Mouse (Mus musculus) heart, adult 2 months (tissue): ENCODE measurements at regions not wholly inside any gene's neighbourhood (a gene's known extent, or its start where the extent isn't known, plus 50 kb on each side); places are given as distances from the start of the nearest gene placed in this dataset.

Experiments used
- DNase-seq, 2 experiments: peaks; one replicate each; pipeline ENCODE4 v3.0.0; 2021
- H3K27ac ChIP-seq: fragments of 200-600 bp; 2 replicates; pipeline ENCODE4 v1.8.1; 2022
- H3K27me3 ChIP-seq: fragments of 200-500 bp; 2 replicates; pipeline ENCODE4 v1.6.1; 2012; ENCODE audit warnings: mild to moderate bottlenecking, low read length, inconsistent platforms, mixed read lengths; ENCODE audit not compliant: control insufficient read depth, insufficient read depth
- H3K36me3 ChIP-seq: fragments of 200-500 bp; 2 replicates; pipeline ENCODE4 v1.6.1; 2012; ENCODE audit warnings: low read length, inconsistent platforms; ENCODE audit not compliant: control insufficient read depth, insufficient read depth
- H3K4me1 ChIP-seq: fragments of 200-500 bp; 2 replicates; pipeline ENCODE4 v1.6.1; 2011; ENCODE audit warnings: low read length; ENCODE audit not compliant: control insufficient read depth, insufficient read depth
- H3K4me3 ChIP-seq: fragments of 200-600 bp; 2 replicates; pipeline ENCODE4 v1.8.1; 2022
- H3K79me2 ChIP-seq: fragments of 200-500 bp; replicated peaks from 2 replicates; pipeline ENCODE4 v1.6.1; 2012; ENCODE audit warnings: mild to moderate bottlenecking, inconsistent platforms, low read length, moderate library complexity, mixed read lengths; ENCODE audit not compliant: control insufficient read depth, insufficient read depth
- H3K9ac ChIP-seq: fragments of 200-500 bp; 2 replicates; pipeline ENCODE4 v1.6.1; 2012; ENCODE audit warnings: low read depth, mild to moderate bottlenecking, control low read depth, inconsistent platforms, low read length, mixed read lengths
- CTCF ChIP-seq: fragments of 200-600 bp; IDR thresholded peaks from 2 replicates; pipeline ENCODE4 v1.8.1; 2022; ENCODE audit warnings: antibody characterized with exemption, mild to moderate bottlenecking, moderate library complexity
- EP300 ChIP-seq: fragments of 200-500 bp; IDR thresholded peaks from 2 replicates; pipeline ENCODE4 v1.6.1; 2011; ENCODE audit warnings: low read depth, low read length, control low read depth; ENCODE audit not compliant: insufficient read depth
- POLR2A ChIP-seq: fragments of 200-500 bp; IDR thresholded peaks from 2 replicates; pipeline ENCODE4 v1.6.1; 2011; ENCODE audit warnings: mild to moderate bottlenecking, low read depth, low read length, control low read depth; ENCODE audit not compliant: insufficient read depth
- WGBS: fragments of 180-500 bp; shearing (Covaris S2); methylation state at CpG from one replicate; pipeline ENCODE4 v1.1.7; 2018; 5-methylcytosine and 5-hydroxymethylcytosine counted together
- intact Hi-C: fragments of 180-260 bp; cut with DNase I; formaldehyde crosslinking; loops from one replicate; pipeline ENCODE4 v1.15.1; 2025

- DNase-seq: peak in 1 of 2 experiments; percentile 25
- Histone ChIP-seq H3K79me2 (no peaks in the 10 kb centered on the region), H3K9ac (no peak overlapping the region), H3K27ac (no peak overlapping the region), H3K36me3 (no peaks in the 10 kb centered on the region), H3K4me1 (peaks cover 2% of the 10 kb centered on the region), H3K27me3 (no peaks in the 10 kb centered on the region), H3K4me3 (no peak overlapping the region)
- TF ChIP-seq POLR2A (no peak), CTCF (peak; percentile 38)
- intact Hi-C loops: loop anchor here (5.0 kb wide), 1 partner anchor 91 kb away; the partner anchor contains the start of gene Gm26897
Observed at GRCm38 (mm10) chr5:111822882-111823281, 89.2 kb downstream of the Gm26897 start.

- Histone ChIP-seq H3K27me3 (no peaks in the 10 kb centered on the region), H3K4me1 (peaks cover 2% of the 10 kb centered on the region), H3K4me3 (no peak overlapping the region), H3K36me3 (no peaks in the 10 kb centered on the region), H3K9ac (no peak overlapping the region), H3K27ac (no peak overlapping the region), H3K79me2 (no peaks in the 10 kb centered on the region)
- 24% methylated on average over 4 of the region's 4 CpGs for WGBS
- intact Hi-C loops: loop anchor here (5.0 kb wide), 1 partner anchor 91 kb away; the partner anchor contains the start of gene Gm26897
- TF ChIP-seq EP300: no peak
- TF ChIP-seq CTCF: no peak
- TF ChIP-seq POLR2A: no peak
- DNase-seq: peak; percentile 16 to 28
Observed at GRCm38 (mm10) chr5:111823420-111823819, 89.7 kb downstream of the Gm26897 start.

- TF ChIP-seq EP300: no peak
- no peak for TF ChIP-seq POLR2A
- TF ChIP-seq CTCF: no peak
- intact Hi-C loops: loop anchor here (5.0 kb wide), 1 partner anchor 92 kb away; the partner anchor contains the start of gene Gm26897
- Histone ChIP-seq H3K27ac (no peak overlapping the region), H3K9ac (no peak overlapping the region), H3K4me3 (no peak overlapping the region), H3K36me3 (no peaks in the 10 kb centered on the region), H3K79me2 (no peaks in the 10 kb centered on the region), H3K4me1 (peaks cover 2% of the 10 kb centered on the region), H3K27me3 (no peaks in the 10 kb centered on the region)
- 53% methylated on average over 5 of the region's 5 CpGs for WGBS
- no peak for DNase-seq
Observed at GRCm38 (mm10) chr5:111823842-111824241, 90.1 kb downstream of the Gm26897 start.

- no peak for TF ChIP-seq POLR2A
- TF ChIP-seq CTCF: no peak
- no peak for TF ChIP-seq EP300
- Histone ChIP-seq H3K27ac (no peak overlapping the region), H3K79me2 (no peaks in the 10 kb centered on the region), H3K9ac (no peak overlapping the region), H3K36me3 (no peaks in the 10 kb centered on the region), H3K4me1 (peaks cover 2% of the 10 kb centered on the region), H3K4me3 (no peak overlapping the region), H3K27me3 (no peaks in the 10 kb centered on the region)
- 53% methylated on average over 4 of the region's 4 CpGs for WGBS
- intact Hi-C loops: loop anchor here (5.0 kb wide), 1 partner anchor 92 kb away; the partner anchor contains the start of gene Gm26897
- peak; percentile 30 to 47 for DNase-seq
Observed at GRCm38 (mm10) chr5:111824600-111825130, 90.9 kb downstream of the Gm26897 start.

GRCm38 (mm10) chr5:111829891-111830290 is 96.2 kb downstream of the Gm26897 start:
- Histone ChIP-seq H3K27me3 (no peaks in the 10 kb centered on the region), H3K79me2 (no peaks in the 10 kb centered on the region), H3K36me3 (no peaks in the 10 kb centered on the region), H3K27ac (no peak overlapping the region), H3K9ac (no peak overlapping the region), H3K4me1 (no peaks in the 10 kb centered on the region), H3K4me3 (no peak overlapping the region)
- WGBS: 82% methylated on average over 6 of the region's 6 CpGs
- TF ChIP-seq CTCF (no peak), POLR2A (no peak), EP300 (no peak)
- no peak for DNase-seq
- intact Hi-C loops: no loop called here

GRCm38 (mm10) chr5:111835737-111836667 is 102.3 kb downstream of the Gm26897 start:
- no peak overlapping the region for H3K4me3 ChIP-seq
- no peaks in the 10 kb centered on the region for H3K79me2 ChIP-seq
- no peaks in the 10 kb centered on the region for H3K27me3 ChIP-seq
- 43% methylated on average over 17 of the region's 17 CpGs for WGBS
- H3K27ac ChIP-seq: no peak overlapping the region
- TF ChIP-seq POLR2A: no peak
- no peak for TF ChIP-seq CTCF
- no peak for TF ChIP-seq EP300
- DNase-seq: no peak
- H3K9ac ChIP-seq: no peak overlapping the region
- no peaks in the 10 kb centered on the region for H3K4me1 ChIP-seq
- no peaks in the 10 kb centered on the region for H3K36me3 ChIP-seq
- intact Hi-C loops: no loop called here
